Mouse (Mus musculus): ENCODE measurements around the gene Tenm4. TPM values are rescaled to one million over a fixed set of nuclear protein-coding genes. Genes with fewer than 3 reads are reported as not detected.

Gene Tenm4
- total and polyA plus RNA-seq, 2 experiments from 2014 or later: 1.4 to 5.9 TPM

DNA sequence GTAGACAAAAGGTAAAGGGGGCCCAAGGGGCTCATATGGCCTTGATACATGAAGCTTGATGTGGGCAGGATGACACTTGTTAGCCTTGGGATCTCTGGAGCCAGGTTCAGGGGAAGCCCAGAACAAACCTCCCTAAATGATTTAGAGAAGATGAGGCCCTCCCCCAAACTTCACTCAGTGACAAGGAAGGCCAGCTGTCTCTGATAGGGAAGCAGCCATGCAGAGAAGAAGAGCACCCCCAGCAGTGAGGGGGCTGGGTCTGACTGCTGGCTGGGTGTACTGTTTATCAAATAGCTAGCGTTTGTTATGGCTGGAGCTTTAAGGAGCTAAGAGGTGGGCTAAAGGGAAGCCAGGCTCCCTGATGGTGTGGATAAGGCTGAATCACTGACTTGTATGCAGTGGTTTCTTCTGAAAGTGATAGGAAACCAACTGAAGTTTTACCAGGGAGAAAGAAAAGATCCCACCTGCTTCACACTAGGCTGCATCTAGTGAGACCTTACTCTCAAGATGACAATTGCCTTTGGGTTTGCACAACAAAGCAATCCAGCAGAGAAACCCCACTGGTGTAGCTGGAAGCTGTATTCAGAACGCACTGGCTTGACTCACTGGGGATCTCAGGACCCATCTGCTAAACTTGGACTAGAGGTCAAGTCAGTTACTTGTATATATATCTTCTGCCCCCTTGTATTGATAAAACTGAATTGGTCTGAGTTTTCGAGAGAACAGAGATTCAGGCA is 392.5 kb downstream of the Tenm4 start:
- H3K27ac ChIP-seq (ENCODE audit: low read depth): no peak overlapping the region
- no peak for DNase-seq (ENCODE audit: low spot score)
- no peaks in the 10 kb centered on the region for H3K4me1 ChIP-seq (ENCODE audit: control insufficient read depth, insufficient read depth)
- H3K4me3 ChIP-seq (ENCODE audit: low read depth, low read length): no peak overlapping the region
- no peak overlapping the region for H3K9ac ChIP-seq (replicated peaks; ENCODE audit: low read depth, low read length)
- H3K4me2 ChIP-seq (ENCODE audit: low read depth, low read length): no peak overlapping the region
- H3K36me3 ChIP-seq (replicated peaks; ENCODE audit: control insufficient read depth, insufficient read depth, low read length): no peaks in the 10 kb centered on the region
- H3K9me3 ChIP-seq (replicated peaks; ENCODE audit: control insufficient read depth, low read length): no peaks in the 10 kb centered on the region
- peaks cover 18% of the 10 kb centered on the region for H3K27me3 ChIP-seq (ENCODE audit: control insufficient read depth, insufficient read depth, low read length)
- no peak for TF ChIP-seq EP300 (IDR thresholded peaks at IDR 0.05; ENCODE audit: low read depth)
- no peak for TF ChIP-seq CTCF (IDR thresholded peaks at IDR 0.05; ENCODE audit: low read depth)
- ATAC-seq (ENCODE audit: insufficient read depth, low read depth): no peak
- 47% methylated on average over 3 of the region's 3 CpGs for WGBS

GRCm38 (mm10) chr7:96565806-96566205 is 394.8 kb downstream of the Tenm4 start:
- no peak overlapping the region for H3K9ac ChIP-seq (replicated peaks; ENCODE audit: low read depth, low read length)

GRCm38 (mm10) chr7:96566260-96566659 is 395.2 kb downstream of the Tenm4 start:
- no peak overlapping the region for H3K4me2 ChIP-seq (ENCODE audit: low read depth, low read length)
- no peaks in the 10 kb centered on the region for H3K36me3 ChIP-seq (replicated peaks; ENCODE audit: control insufficient read depth, insufficient read depth, low read length)
- H3K4me1 ChIP-seq (ENCODE audit: control insufficient read depth, insufficient read depth): no peaks in the 10 kb centered on the region
- no peak overlapping the region for H3K27ac ChIP-seq (ENCODE audit: low read depth)
- TF ChIP-seq CTCF (IDR thresholded peaks at IDR 0.05; ENCODE audit: low read depth): no peak
- no peak for TF ChIP-seq EP300 (IDR thresholded peaks at IDR 0.05; ENCODE audit: low read depth)
- WGBS: 64% methylated on average over 4 of the region's 4 CpGs
- ATAC-seq (ENCODE audit: insufficient read depth, low read depth) (no peak), DNase-seq (ENCODE audit: low spot score) (no peak)
- no peaks in the 10 kb centered on the region for H3K9me3 ChIP-seq (replicated peaks; ENCODE audit: control insufficient read depth, low read length)
- H3K9ac ChIP-seq (replicated peaks; ENCODE audit: low read depth, low read length): no peak overlapping the region
- H3K4me3 ChIP-seq (ENCODE audit: low read depth, low read length): no peak overlapping the region
- H3K27me3 ChIP-seq (ENCODE audit: control insufficient read depth, insufficient read depth, low read length): peaks cover 20% of the 10 kb centered on the region

More at GRCm38 (mm10) chr7:96565806-96566205, 394.8 kb downstream of the Tenm4 start:
- peaks cover 21% of the 10 kb centered on the region for H3K27me3 ChIP-seq (ENCODE audit: control insufficient read depth, insufficient read depth, low read length)
- H3K4me3 ChIP-seq (ENCODE audit: low read depth, low read length): no peak overlapping the region
- no peak overlapping the region for H3K27ac ChIP-seq (ENCODE audit: low read depth)
- DNase-seq (ENCODE audit: low spot score): no peak
- no peaks in the 10 kb centered on the region for H3K36me3 ChIP-seq (replicated peaks; ENCODE audit: control insufficient read depth, insufficient read depth, low read length)
- no peak overlapping the region for H3K4me2 ChIP-seq (ENCODE audit: low read depth, low read length)
- ATAC-seq (ENCODE audit: insufficient read depth, low read depth): no peak
- no peaks in the 10 kb centered on the region for H3K4me1 ChIP-seq (ENCODE audit: control insufficient read depth, insufficient read depth)
- H3K9me3 ChIP-seq (replicated peaks; ENCODE audit: control insufficient read depth, low read length): no peaks in the 10 kb centered on the region
- WGBS: 49% methylated on average over 4 of the region's 4 CpGs
- TF ChIP-seq CTCF (IDR thresholded peaks at IDR 0.05; ENCODE audit: low read depth) (no peak), EP300 (IDR thresholded peaks at IDR 0.05; ENCODE audit: low read depth) (no peak)

- H3K9ac ChIP-seq (replicated peaks; ENCODE audit: low read depth, low read length): no peak overlapping the region
- WGBS: 94% methylated on average over 3 of the region's 3 CpGs
These were observed 397.0 kb downstream of the Tenm4 start for GRCm38 (mm10) chr7:96568034-96568433.

DNA sequence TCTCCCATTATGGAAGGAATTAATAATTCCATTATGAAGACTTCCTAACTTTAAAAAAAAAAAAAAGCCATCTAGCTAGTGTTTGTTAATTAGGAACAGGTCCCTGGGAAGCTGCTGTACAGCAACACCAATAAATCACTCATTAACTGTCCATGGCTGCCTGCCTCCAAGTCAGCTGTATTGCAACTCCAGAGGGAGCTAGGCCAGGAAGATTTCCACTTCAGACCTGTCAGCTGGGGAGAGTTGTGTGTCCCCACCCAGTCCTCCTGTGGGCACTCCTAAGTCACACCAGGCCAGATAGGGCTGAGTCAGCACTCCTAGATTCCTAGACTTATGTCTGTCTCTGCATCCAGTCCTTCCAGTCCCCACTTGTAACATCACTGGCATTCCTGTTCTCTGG is 399.9 kb downstream of the Tenm4 start:
- Histone ChIP-seq H3K4me2 (ENCODE audit: low read depth, low read length) (no peak overlapping the region), H3K4me1 (ENCODE audit: control insufficient read depth, insufficient read depth) (no peaks in the 10 kb centered on the region), H3K27ac (ENCODE audit: low read depth) (no peak overlapping the region), H3K36me3 (replicated peaks; ENCODE audit: control insufficient read depth, insufficient read depth, low read length) (no peaks in the 10 kb centered on the region), H3K27me3 (ENCODE audit: control insufficient read depth, insufficient read depth, low read length) (peaks cover 14% of the 10 kb centered on the region; the same call in 1 of the 2 replicates), H3K4me3 (ENCODE audit: low read depth, low read length) (no peak overlapping the region), H3K9me3 (replicated peaks; ENCODE audit: control insufficient read depth, low read length) (no peaks in the 10 kb centered on the region), H3K9ac (replicated peaks; ENCODE audit: low read depth, low read length) (no peak overlapping the region)
- TF ChIP-seq EP300 (IDR thresholded peaks at IDR 0.05; ENCODE audit: low read depth): no peak
- no peak for TF ChIP-seq CTCF (IDR thresholded peaks at IDR 0.05; ENCODE audit: low read depth)
- no peak for DNase-seq (ENCODE audit: low spot score)
- ATAC-seq (ENCODE audit: insufficient read depth, low read depth): no peak

More at GRCm38 (mm10) chr7:96568034-96568433, 397.0 kb downstream of the Tenm4 start:
- no peaks in the 10 kb centered on the region for H3K36me3 ChIP-seq (replicated peaks; ENCODE audit: control insufficient read depth, insufficient read depth, low read length)
- no peak overlapping the region for H3K4me3 ChIP-seq (ENCODE audit: low read depth, low read length)
- DNase-seq (ENCODE audit: low spot score): no peak
- H3K4me1 ChIP-seq (ENCODE audit: control insufficient read depth, insufficient read depth): no peaks in the 10 kb centered on the region
- no peaks in the 10 kb centered on the region for H3K9me3 ChIP-seq (replicated peaks; ENCODE audit: control insufficient read depth, low read length)
- TF ChIP-seq CTCF (IDR thresholded peaks at IDR 0.05; ENCODE audit: low read depth): no peak
- TF ChIP-seq EP300 (IDR thresholded peaks at IDR 0.05; ENCODE audit: low read depth): no peak
- no peak overlapping the region for H3K27ac ChIP-seq (ENCODE audit: low read depth)
- no peak overlapping the region for H3K4me2 ChIP-seq (ENCODE audit: low read depth, low read length)
- ATAC-seq (ENCODE audit: insufficient read depth, low read depth): no peak
- peaks cover 16% of the 10 kb centered on the region; the same call in 1 of the 2 replicates for H3K27me3 ChIP-seq (ENCODE audit: control insufficient read depth, insufficient read depth, low read length)

- 91% methylated on average over 7 of the region's 7 CpGs for WGBS
- ATAC-seq (ENCODE audit: insufficient read depth, low read depth) (no peak), DNase-seq (ENCODE audit: low spot score) (no peak)
- no peaks in the 10 kb centered on the region for H3K36me3 ChIP-seq (replicated peaks; ENCODE audit: control insufficient read depth, insufficient read depth, low read length)
- TF ChIP-seq EP300 (IDR thresholded peaks at IDR 0.05; ENCODE audit: low read depth): no peak
- H3K9me3 ChIP-seq (replicated peaks; ENCODE audit: control insufficient read depth, low read length): no peaks in the 10 kb centered on the region
- no peak overlapping the region for H3K27ac ChIP-seq (ENCODE audit: low read depth)
- H3K27me3 ChIP-seq (ENCODE audit: control insufficient read depth, insufficient read depth, low read length): 0 out of 2 replicates have a peak, but pooled peaks cover 9% of the 10 kb centered on the region
- H3K4me3 ChIP-seq (ENCODE audit: low read depth, low read length): no peak overlapping the region
- no peaks in the 10 kb centered on the region for H3K4me1 ChIP-seq (ENCODE audit: control insufficient read depth, insufficient read depth)
- no peak overlapping the region for H3K9ac ChIP-seq (replicated peaks; ENCODE audit: low read depth, low read length)
- no peak overlapping the region for H3K4me2 ChIP-seq (ENCODE audit: low read depth, low read length)
These were observed 401.9 kb downstream of the Tenm4 start for GRCm38 (mm10) chr7:96572995-96573394.

Measured in heart, postnatal 0 days (tissue).